Mouse (Mus musculus) heart, embryonic 13.5 days (tissue): ENCODE results near the gene Ust. TPM values are rescaled to one million over a fixed set of nuclear protein-coding genes. Genes with fewer than 3 reads are reported as not detected.

Source experiments
- ATAC-seq: fragments of 200-750 bp; cut with Nextera tagmentation; 2 replicates; pipeline ENCODE4 v1.8.0; 2017; ENCODE audit warnings: moderate TSS enrichment; ENCODE audit not compliant: insufficient number of reproducible peaks, low FRiP score, low TSS enrichment; ENCODE audit errors: extremely low read depth
- H3K27ac ChIP-seq: fragments of 300-500 bp; sonication (generic); replicated peaks from 2 replicates; pipeline ENCODE4 v1.5.1; 2015; ENCODE audit warnings: moderate library complexity, mild to moderate bottlenecking, inconsistent platforms
- H3K27me3 ChIP-seq: fragments of 300-500 bp; sonication (generic); replicated peaks from 2 replicates; pipeline ENCODE4 v1.6.1; 2015; ENCODE audit warnings: mild to moderate bottlenecking, inconsistent platforms
- H3K36me3 ChIP-seq: fragments of 300-500 bp; sonication (generic); 2 replicates; pipeline ENCODE4 v1.6.1; 2015; ENCODE audit warnings: mild to moderate bottlenecking, inconsistent platforms
- H3K4me1 ChIP-seq: fragments of 300-500 bp; sonication (generic); 2 replicates; pipeline ENCODE4 v1.6.1; 2015; ENCODE audit warnings: inconsistent platforms
- H3K4me2 ChIP-seq: fragments of 300-500 bp; sonication (generic); 2 replicates; pipeline ENCODE4 v1.6.1; 2015; ENCODE audit warnings: inconsistent platforms, mild to moderate bottlenecking, moderate library complexity
- H3K4me3 ChIP-seq: fragments of 300-500 bp; sonication (generic); 2 replicates; pipeline ENCODE4 v1.5.1; 2015; ENCODE audit warnings: moderate library complexity, mild to moderate bottlenecking, inconsistent platforms
- H3K9ac ChIP-seq: fragments of 300-500 bp; sonication (generic); 2 replicates; pipeline ENCODE4 v1.6.1; 2015; ENCODE audit warnings: inconsistent platforms, mild to moderate bottlenecking, moderate library complexity
- H3K9me3 ChIP-seq: fragments of 300-500 bp; sonication (generic); 2 replicates; pipeline ENCODE4 v1.6.1; 2016; ENCODE audit warnings: inconsistent platforms
- WGBS: fragments of 180-500 bp; shearing (Covaris S2); methylation state at CpG from one replicate; pipeline ENCODE4 v1.1.7; 2015; ENCODE audit warnings: mixed read lengths; 5-methylcytosine and 5-hydroxymethylcytosine counted together
- polyA plus RNA-seq: library from polyadenylated mRNA; unstranded; fragments of >200 nt; fragmentation: Nextera tagmentation; extraction: Ambion mirVana; gene quantifications from 2 replicates; pipeline ENCODE4 v1.2.1, GENCODE M21; 2015

Ust gene
- polyA plus RNA-seq, 1 experiment from 2014 or later, result 1.8 TPM

- H3K9me3 ChIP-seq, result no peaks in the 10 kb centered on the region
- H3K9ac ChIP-seq, result no peak overlapping the region
- H3K36me3 ChIP-seq, result no peaks in the 10 kb centered on the region
- H3K4me2 ChIP-seq, result no peak overlapping the region
- peaks cover 16% of the 10 kb centered on the region for H3K4me1 ChIP-seq
- H3K27me3 ChIP-seq, result no peaks in the 10 kb centered on the region
- no peak overlapping the region for H3K27ac ChIP-seq
- no peak for ATAC-seq
- 78% methylated on average over 10 of the region's 10 CpGs for WGBS
- H3K4me3 ChIP-seq, result no peak overlapping the region
Measured at GRCm38 (mm10) chr10:8236780-8237571, 281.6 kb downstream of the Ust start.

- no peak overlapping the region for H3K4me3 ChIP-seq
- H3K27ac ChIP-seq, result no peak overlapping the region
- peaks cover 8% of the 10 kb centered on the region for H3K4me1 ChIP-seq
- H3K27me3 ChIP-seq, result no peaks in the 10 kb centered on the region
- ATAC-seq, result no peak
- WGBS, result 82% methylated on average over 8 of the region's 8 CpGs
- H3K9me3 ChIP-seq, result no peaks in the 10 kb centered on the region
- H3K4me2 ChIP-seq, result no peak overlapping the region
- no peak overlapping the region for H3K9ac ChIP-seq
- H3K36me3 ChIP-seq, result no peaks in the 10 kb centered on the region
Measured at GRCm38 (mm10) chr10:8233148-8233901, 285.3 kb downstream of the Ust start.

GRCm38 (mm10) chr10:8232535-8232934, 286.1 kb downstream of the Ust start:
- no peak for ATAC-seq
- H3K27ac ChIP-seq, result no peak overlapping the region

DNA sequence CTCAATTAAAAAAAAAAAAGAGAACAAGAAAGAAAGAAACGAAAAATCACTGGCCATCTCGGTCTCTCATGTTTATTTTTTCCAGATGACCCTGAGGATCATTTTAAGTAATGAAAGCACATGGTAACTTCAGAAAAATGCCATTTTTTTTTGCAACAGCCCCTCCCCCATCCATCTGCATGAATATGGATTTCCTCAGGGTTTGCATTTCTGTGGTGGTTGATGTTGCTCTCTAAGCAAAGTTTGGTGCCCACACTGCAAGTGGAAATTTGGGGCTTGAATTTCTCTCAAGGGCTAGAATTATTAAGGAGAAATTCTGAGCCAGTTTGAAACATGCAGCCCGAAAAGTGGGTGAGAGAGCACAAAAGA, 290.3 kb downstream of the Ust start:
- no peaks in the 10 kb centered on the region for H3K36me3 ChIP-seq
- no peak overlapping the region for H3K4me2 ChIP-seq
- H3K27me3 ChIP-seq, result no peaks in the 10 kb centered on the region
- H3K4me1 ChIP-seq, result peaks cover 14% of the 10 kb centered on the region
- no peak overlapping the region for H3K4me3 ChIP-seq
- no peak for ATAC-seq
- H3K9me3 ChIP-seq, result no peaks in the 10 kb centered on the region
- WGBS, result 63% methylated on average over 3 of the region's 3 CpGs
- H3K9ac ChIP-seq, result no peak overlapping the region
- no peak overlapping the region for H3K27ac ChIP-seq

More at GRCm38 (mm10) chr10:8232535-8232934, 286.1 kb downstream of the Ust start:
- H3K9ac ChIP-seq, result no peak overlapping the region
- WGBS, result 82% methylated on average over 6 of the region's 6 CpGs
- no peaks in the 10 kb centered on the region for H3K4me1 ChIP-seq
- H3K4me3 ChIP-seq, result no peak overlapping the region
- H3K36me3 ChIP-seq, result no peaks in the 10 kb centered on the region
- H3K4me2 ChIP-seq, result no peak overlapping the region
- no peaks in the 10 kb centered on the region for H3K27me3 ChIP-seq
- H3K9me3 ChIP-seq, result no peaks in the 10 kb centered on the region

DNA sequence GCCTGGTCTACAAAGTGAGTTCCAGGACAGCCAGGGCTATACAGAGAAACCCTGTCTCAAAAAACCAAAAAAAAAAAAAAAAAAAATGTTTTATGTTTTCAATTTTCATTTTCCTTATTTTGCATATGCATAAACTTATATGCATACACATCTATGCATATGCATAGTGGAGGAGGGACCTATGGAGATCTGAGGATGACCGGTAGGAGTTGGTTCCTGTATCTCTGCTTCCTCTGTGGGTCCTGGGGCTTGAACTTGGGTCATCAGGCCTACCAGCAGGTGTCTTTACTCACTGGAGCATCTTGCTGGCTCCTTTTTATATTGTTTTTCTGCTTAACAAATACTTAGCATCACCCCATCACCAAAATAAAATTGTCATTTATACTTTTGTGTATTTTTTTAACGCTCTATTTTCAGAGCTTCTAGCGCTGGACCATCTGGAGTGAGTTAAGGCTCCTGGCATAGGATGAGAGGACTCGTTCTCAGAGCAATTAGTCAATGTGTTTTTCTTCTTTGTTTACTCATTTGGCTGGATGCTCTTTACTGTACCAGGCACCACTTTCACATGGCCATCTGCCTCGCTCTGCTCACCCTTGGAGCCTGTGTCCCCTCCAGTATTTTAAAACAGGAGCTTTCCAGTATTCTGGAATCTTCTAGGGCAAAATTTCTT, 290.8 kb downstream of the Ust start:
- Histone ChIP-seq H3K9ac (no peak overlapping the region), H3K4me1 (peaks cover 14% of the 10 kb centered on the region), H3K36me3 (no peaks in the 10 kb centered on the region), H3K4me2 (no peak overlapping the region), H3K27ac (no peak overlapping the region), H3K27me3 (no peaks in the 10 kb centered on the region), H3K4me3 (no peak overlapping the region), H3K9me3 (no peaks in the 10 kb centered on the region)
- ATAC-seq, result no peak
- 69% methylated on average over 5 of the region's 5 CpGs for WGBS

DNA sequence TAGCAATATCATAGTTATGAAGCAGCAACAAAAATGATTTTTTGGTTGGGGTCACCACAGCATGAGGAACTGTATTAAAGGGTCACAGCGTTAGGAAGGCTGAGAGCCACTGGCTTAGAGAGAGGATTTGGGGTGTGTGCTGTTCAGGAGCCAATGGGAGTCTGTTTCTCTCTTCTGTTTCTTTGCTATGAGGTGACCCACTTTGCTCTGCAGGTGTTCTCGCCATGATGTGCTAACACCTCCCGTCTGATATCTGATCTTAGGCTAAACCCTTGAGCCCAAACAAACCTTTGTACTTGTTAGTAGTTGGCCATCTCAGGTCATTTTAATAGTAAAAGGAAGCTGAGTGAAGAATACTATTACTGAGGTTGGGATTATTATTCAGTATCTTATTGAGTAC, 292.0 kb downstream of the Ust start:
- peaks cover 14% of the 10 kb centered on the region for H3K4me1 ChIP-seq
- no peak overlapping the region for H3K27ac ChIP-seq
- no peak overlapping the region for H3K4me2 ChIP-seq
- H3K36me3 ChIP-seq, result no peaks in the 10 kb centered on the region
- no peak overlapping the region for H3K4me3 ChIP-seq
- no peaks in the 10 kb centered on the region for H3K9me3 ChIP-seq
- ATAC-seq, result no peak
- WGBS, result 65% methylated on average over 3 of the region's 3 CpGs
- H3K9ac ChIP-seq, result no peak overlapping the region
- H3K27me3 ChIP-seq, result no peaks in the 10 kb centered on the region

DNA sequence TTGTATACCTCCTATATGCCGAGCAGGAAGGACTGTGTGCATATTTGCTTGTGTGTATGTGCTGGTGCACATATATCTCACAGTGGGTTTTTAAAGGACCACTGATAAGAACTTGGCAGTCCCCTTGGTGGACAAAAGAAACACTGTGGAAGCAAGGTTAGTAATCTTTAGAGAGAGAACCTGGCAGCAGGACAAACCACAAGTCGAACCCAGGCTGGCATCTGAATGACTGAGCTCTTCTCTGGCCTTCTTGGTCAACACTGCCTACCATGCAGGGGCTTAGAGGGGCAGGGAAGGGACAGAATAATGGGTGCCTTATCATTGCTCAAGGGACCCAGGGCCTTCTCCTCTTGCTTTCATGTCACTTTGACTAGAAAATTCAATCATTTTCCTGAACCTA, 294.0 kb downstream of the Ust start:
- Histone ChIP-seq H3K27me3 (no peaks in the 10 kb centered on the region), H3K4me1 (peaks cover 14% of the 10 kb centered on the region), H3K9me3 (no peaks in the 10 kb centered on the region), H3K27ac (no peak overlapping the region), H3K4me2 (no peak overlapping the region), H3K4me3 (no peak overlapping the region), H3K9ac (no peak overlapping the region), H3K36me3 (no peaks in the 10 kb centered on the region)
- ATAC-seq, result no peak
- WGBS, result 52% methylated on average over 2 of the region's 2 CpGs

DNA sequence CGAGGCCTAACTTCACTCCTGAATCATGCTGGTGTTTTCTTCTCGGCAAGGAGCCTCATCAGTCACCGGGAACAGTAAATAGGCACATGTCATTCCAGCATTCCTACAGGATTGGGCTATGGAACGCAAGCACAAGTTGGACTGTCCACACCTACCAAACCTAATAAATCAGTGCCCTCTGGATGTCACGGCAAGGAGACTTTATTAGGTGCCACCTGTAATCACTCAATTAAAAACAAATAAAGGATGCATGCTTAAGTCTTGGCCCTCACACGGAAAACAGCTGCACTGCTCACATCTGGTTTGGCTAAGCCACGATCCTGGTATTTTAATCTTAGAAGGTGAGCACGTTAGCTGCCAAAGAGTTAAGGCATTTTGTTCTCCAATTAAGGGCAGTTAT, 294.6 kb downstream of the Ust start:
- Histone ChIP-seq H3K27me3 (no peaks in the 10 kb centered on the region), H3K36me3 (no peaks in the 10 kb centered on the region), H3K4me2 (no peak overlapping the region), H3K9me3 (no peaks in the 10 kb centered on the region), H3K27ac (no peak overlapping the region), H3K4me3 (no peak overlapping the region), H3K4me1 (peaks cover 14% of the 10 kb centered on the region), H3K9ac (no peak overlapping the region)
- 59% methylated on average over 8 of the region's 8 CpGs for WGBS
- no peak for ATAC-seq

DNA sequence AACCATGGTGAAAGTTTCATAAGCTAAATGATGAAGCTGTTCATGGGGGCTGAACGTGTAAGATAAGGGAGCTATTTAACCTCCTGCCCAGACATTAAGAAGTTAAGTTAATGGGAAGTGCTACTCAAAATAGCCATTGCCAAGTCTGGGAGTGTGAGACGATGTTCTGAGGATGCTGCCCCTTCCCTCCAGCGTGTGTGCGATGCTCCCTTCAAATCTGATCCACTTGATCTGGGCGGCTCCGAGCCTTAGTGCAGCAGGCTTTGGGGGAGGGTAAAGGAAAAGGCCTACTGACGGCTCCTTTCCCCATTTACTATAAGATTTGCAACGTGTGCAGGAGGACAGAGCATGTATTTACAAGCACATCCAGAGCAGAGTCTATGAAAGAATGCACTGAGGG, 301.7 kb downstream of the Ust start:
- ATAC-seq, result no peak
- 16% methylated on average over 8 of the region's 8 CpGs for WGBS
- H3K4me1 ChIP-seq, result peaks cover 32% of the 10 kb centered on the region

DNA sequence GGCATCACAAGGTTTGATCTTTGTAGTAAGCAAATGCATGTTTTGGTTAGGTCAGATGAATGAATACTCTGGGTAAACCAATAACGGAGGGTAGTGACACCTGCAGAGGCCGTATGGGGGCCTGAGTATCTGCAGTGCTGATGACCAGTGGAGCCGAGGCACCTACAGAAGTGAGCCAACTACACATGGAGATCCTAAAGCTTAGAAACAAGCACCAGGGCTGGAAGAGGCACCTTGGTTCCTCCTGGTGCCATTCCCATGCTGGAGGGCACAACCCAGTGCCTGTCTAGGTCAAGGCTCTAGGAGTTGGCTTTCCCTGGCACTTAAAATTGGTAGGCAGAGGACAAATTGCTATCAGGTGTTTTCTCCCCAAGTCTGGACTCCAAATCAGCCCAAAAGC, 303.4 kb downstream of the Ust start:
- Histone ChIP-seq H3K27me3 (no peaks in the 10 kb centered on the region), H3K4me1 (peaks cover 32% of the 10 kb centered on the region), H3K27ac (no peak overlapping the region), H3K36me3 (no peaks in the 10 kb centered on the region), H3K4me2 (no peak overlapping the region), H3K4me3 (no peak overlapping the region), H3K9ac (no peak overlapping the region), H3K9me3 (no peaks in the 10 kb centered on the region)
- no peak for ATAC-seq
- 83% methylated on average over 3 of the region's 3 CpGs for WGBS

More for the DNA sequence above, 301.7 kb downstream of the Ust start:
- Histone ChIP-seq H3K4me3 (no peak overlapping the region), H3K9me3 (no peaks in the 10 kb centered on the region), H3K27me3 (no peaks in the 10 kb centered on the region), H3K27ac (no peak overlapping the region), H3K4me2 (peak overlapping the region; percentile 30; the same call in 1 of the 2 replicates), H3K36me3 (no peaks in the 10 kb centered on the region), H3K9ac (0 out of 2 replicates have a peak overlapping the region, but pooled peaks have one; percentile 9)

GRCm38 (mm10) chr10:8213906-8214421, 304.7 kb downstream of the Ust start:
- no peaks in the 10 kb centered on the region for H3K36me3 ChIP-seq
- H3K9me3 ChIP-seq, result no peaks in the 10 kb centered on the region
- H3K9ac ChIP-seq, result peak overlapping the region; percentile 13; the same call in 1 of the 2 replicates
- H3K4me1 ChIP-seq, result peaks cover 32% of the 10 kb centered on the region
- H3K4me3 ChIP-seq, result no peak overlapping the region
- ATAC-seq, result no peak
- H3K27me3 ChIP-seq, result no peaks in the 10 kb centered on the region
- H3K27ac ChIP-seq, result peak overlapping the region; percentile 40
- 48% methylated on average over 16 of the region's 16 CpGs for WGBS
- peak overlapping the region; percentile 27 for H3K4me2 ChIP-seq
